Mouse (Mus musculus) cerebellum, adult 2 months (tissue): Measurements from ENCODE around the gene Cwc22.

Experiments used
- CTCF ChIP-seq: fragments of 200-500 bp; IDR thresholded peaks from 2 replicates; pipeline ENCODE4 v1.5.1; 2011; ENCODE audit warnings: low read depth, mild to moderate bottlenecking, control low read depth, low read length, moderate library complexity, borderline replicate concordance; ENCODE audit not compliant: insufficient read depth
- POLR2A ChIP-seq: fragments of 200-500 bp; IDR thresholded peaks from 2 replicates; pipeline ENCODE4 v1.6.1; 2011; ENCODE audit warnings: low read length, control low read depth, borderline replicate concordance; ENCODE audit not compliant: insufficient read depth

- TF ChIP-seq POLR2A (no peak), CTCF (no peak)
Observed at GRCm38 (mm10) chr2:77962450-77963193, 16.4 kb upstream of the Cwc22 start.
